Mouse (Mus musculus) megakaryocyte-erythroid progenitor cell, adult 5-6 weeks (primary cell): ENCODE measurements around the gene Cgrrf1. TPM values are rescaled to one million over a fixed set of nuclear protein-coding genes. Genes with fewer than 3 reads are reported as not detected.

ENCODE experiments used
- ATAC-seq: replicated peaks from 2 replicates; pipeline ENCODE4 v1.8.0; 2016; ENCODE audit warnings: mild to moderate bottlenecking, inconsistent platforms; ENCODE audit not compliant: severe bottlenecking, poor library complexity, low FRiP score, low TSS enrichment
- total RNA-seq, 2 experiments: library from RNA; stranded (forward) in 1 of 2; stranded (reverse) in 1 of 2; fragments of 200-1000, 215-1000 nt in 1 of 2; fragments of >200 nt in 1 of 2; fragmentation: Nextera tagmentation in 1 of 2; gene quantifications; 2 replicates each; pipeline ENCODE4 v1.2.3; 2014 to 2017

Gene Cgrrf1
- total RNA-seq, 2 experiments from 2014 or later: 7.8 to 21.5 TPM

GRCm38 (mm10) chr14:46821271-46821872, 10.6 kb upstream of the Cgrrf1 start:
- peak; percentile 25; the same call in 1 of the 2 replicates for ATAC-seq

GRCm38 (mm10) chr14:46821873-46822716, 9.8 kb upstream of the Cgrrf1 start, which contains the start of gene Gmfb:
TSS of gene Gmfb (minus strand) at chr14:46822242.
- peak; percentile 96 for ATAC-seq

- ATAC-seq: no peak
Measured at GRCm38 (mm10) chr14:46823996-46824395, 7.9 kb upstream of the Cgrrf1 start.

- ATAC-seq: no peak
Measured at GRCm38 (mm10) chr14:46827430-46827829, 4.5 kb upstream of the Cgrrf1 start.

GRCm38 (mm10) chr14:46831295-46831694, 630 bp upstream of the Cgrrf1 start:
- ATAC-seq: no peak; the same call in 1 of the 2 replicates

GRCm38 (mm10) chr14:46832354-46833272, 688 bp downstream of the Cgrrf1 start:
- ATAC-seq: peak; percentile 36; the same call in 1 of the 2 replicates

GRCm38 (mm10) chr14:46839326-46839725, 7.4 kb downstream of the Cgrrf1 start:
- no peak for ATAC-seq

- ATAC-seq: no peak
Measured at GRCm38 (mm10) chr14:46845706-46846105, 13.8 kb downstream of the Cgrrf1 start.

- ATAC-seq: no peak
Measured at GRCm38 (mm10) chr14:46848063-46848590, 16.2 kb downstream of the Cgrrf1 start.

GRCm38 (mm10) chr14:46848736-46849135, 16.8 kb downstream of the Cgrrf1 start:
- ATAC-seq: no peak

GRCm38 (mm10) chr14:46849769-46850168, 17.8 kb downstream of the Cgrrf1 start:
- ATAC-seq: no peak

GRCm38 (mm10) chr14:46853677-46854076, 21.8 kb downstream of the Cgrrf1 start:
- no peak for ATAC-seq

- ATAC-seq: no peak
Measured at GRCm38 (mm10) chr14:46862922-46863321, 31.0 kb downstream of the Cgrrf1 start.

GRCm38 (mm10) chr14:46880935-46881334, 49.0 kb downstream of the Cgrrf1 start:
- peak; percentile 78 for ATAC-seq

- no peak for ATAC-seq
Measured at GRCm38 (mm10) chr14:46881581-46882430, 49.9 kb downstream of the Cgrrf1 start.

GRCm38 (mm10) chr14:46882431-46883067, 50.6 kb downstream of the Cgrrf1 start, which contains the start of gene Samd4:
TSS of gene Samd4 (plus strand) at chr14:46882854.
- peak; percentile 76 for ATAC-seq

- ATAC-seq: no peak
Measured at GRCm38 (mm10) chr14:46883068-46883870, 51.3 kb downstream of the Cgrrf1 start.
